8 mouse cellular contexts compared by ENCODE assay signal in genomic region chr14:121698620-121698950, GRCm38 (mm10).
DNase-seq lines count a peak whose midpoint lies in the region; ATAC-seq lines count a peak whose summit lies in the region.

No protein-coding gene starts in this region.

- H3K4me3 ChIP-seq in heart, embryonic 15.5 days, result peak overlapping the region; percentile 48
- H3K4me3 ChIP-seq in embryonic facial prominence, embryonic 10.5 days, result peak overlapping the region; percentile 51
- peak overlapping the region; percentile 28 for H3K4me3 ChIP-seq in hindbrain, embryonic 15.5 days
- H3K4me3 ChIP-seq in midbrain, embryonic 13.5 days (replicated peaks), result peak overlapping the region; percentile 30

- H3K9ac ChIP-seq in heart, embryonic 15.5 days, result no peak overlapping the region
- H3K9ac ChIP-seq in hindbrain, embryonic 15.5 days, result peak overlapping the region; percentile 33; the same call in 1 of the 2 replicates
- peak overlapping the region; percentile 62; the same call in 1 of the 2 replicates for H3K9ac ChIP-seq in midbrain, embryonic 13.5 days (replicated peaks)

- intact Hi-C loops in heart, postnatal 36 days (cut with DNase I), result loop anchor here (5.0 kb wide), 2 partner anchors 36 to 54 kb away; no protein-coding TSS in a partner anchor

- H3K4me1 ChIP-seq in heart, embryonic 15.5 days (replicated peaks), result peaks cover 12% of the 10 kb centered on the region
- H3K4me1 ChIP-seq in embryonic facial prominence, embryonic 10.5 days, result peaks cover 29% of the 10 kb centered on the region
- H3K4me1 ChIP-seq in hindbrain, embryonic 15.5 days (replicated peaks), result peaks cover 23% of the 10 kb centered on the region
- peaks cover 22% of the 10 kb centered on the region for H3K4me1 ChIP-seq in midbrain, embryonic 13.5 days (replicated peaks)

- no peaks in the 10 kb centered on the region for H3K9me3 ChIP-seq in heart, embryonic 15.5 days (replicated peaks)
- H3K9me3 ChIP-seq in embryonic facial prominence, embryonic 10.5 days, result no peaks in the 10 kb centered on the region
- H3K9me3 ChIP-seq in hindbrain, embryonic 15.5 days, result no peaks in the 10 kb centered on the region
- no peaks in the 10 kb centered on the region for H3K9me3 ChIP-seq in midbrain, embryonic 13.5 days

- peak overlapping the region; percentile 69 for H3K4me2 ChIP-seq in heart, embryonic 15.5 days
- peak overlapping the region; percentile 56 for H3K4me2 ChIP-seq in hindbrain, embryonic 15.5 days
- H3K4me2 ChIP-seq in midbrain, embryonic 13.5 days (replicated peaks), result peak overlapping the region; percentile 57

- WGBS in heart, embryonic 15.5 days, result 28% methylated on average over 7 of the region's 7 CpGs
- 24% methylated on average over 7 of the region's 7 CpGs for WGBS in embryonic facial prominence, embryonic 10.5 days
- WGBS in hindbrain, embryonic 15.5 days, result 11% methylated on average over 7 of the region's 7 CpGs
- WGBS in midbrain, embryonic 13.5 days, result 12% methylated on average over 7 of the region's 7 CpGs

- no peaks in the 10 kb centered on the region for H3K36me3 ChIP-seq in heart, embryonic 15.5 days
- H3K36me3 ChIP-seq in embryonic facial prominence, embryonic 10.5 days (replicated peaks), result no peaks in the 10 kb centered on the region
- no peaks in the 10 kb centered on the region for H3K36me3 ChIP-seq in hindbrain, embryonic 15.5 days
- no peaks in the 10 kb centered on the region for H3K36me3 ChIP-seq in midbrain, embryonic 13.5 days

- H3K27me3 ChIP-seq in heart, embryonic 15.5 days, result no peaks in the 10 kb centered on the region
- H3K27me3 ChIP-seq in embryonic facial prominence, embryonic 10.5 days (replicated peaks; ENCODE audit: low read depth, poor library complexity, severe bottlenecking), result peaks cover 22% of the 10 kb centered on the region; the same call in 1 of the 2 replicates
- no peaks in the 10 kb centered on the region for H3K27me3 ChIP-seq in hindbrain, embryonic 15.5 days
- H3K27me3 ChIP-seq in midbrain, embryonic 13.5 days, result no peaks in the 10 kb centered on the region

- no peak for ATAC-seq in heart, embryonic 15.5 days (replicated peaks; ENCODE audit: insufficient number of reproducible peaks, insufficient read depth, low FRiP score, low read depth)
- ATAC-seq in hindbrain, embryonic 15.5 days (ENCODE audit: low FRiP score, low read depth), result no peak; the same call in 1 of the 2 replicates
- no peak for ATAC-seq in midbrain, embryonic 13.5 days

- peak overlapping the region; percentile 80 for H3K27ac ChIP-seq in heart, embryonic 15.5 days
- H3K27ac ChIP-seq in embryonic facial prominence, embryonic 10.5 days (replicated peaks), result peak overlapping the region; percentile 52
- H3K27ac ChIP-seq in hindbrain, embryonic 15.5 days (replicated peaks), result peak overlapping the region; percentile 70
- H3K27ac ChIP-seq in midbrain, embryonic 13.5 days, result no peak overlapping the region; the same call in 1 of the 2 replicates

- DNase-seq in heart, postnatal 36 days, result no peak
- no peak for DNase-seq in embryonic facial prominence, embryonic 10.5 days (ENCODE audit: low spot score)
- no peak for DNase-seq in adrenal gland, postnatal 4 days (ENCODE audit: low spot score in 2 of 2)
- DNase-seq in adrenal gland, adult 2 months, result no peak
- DNase-seq in layer of hippocampus, postnatal 10 days (ENCODE audit: low spot score in 2 of 2), result no peak
